Mouse (Mus musculus): ENCODE results near the gene Gm4981. TPM values are rescaled to one million over a fixed set of nuclear protein-coding genes. Genes with fewer than 3 reads are reported as not detected.

Gene Gm4981
- total and polyA plus RNA-seq, 2 experiments: not detected

DNA sequence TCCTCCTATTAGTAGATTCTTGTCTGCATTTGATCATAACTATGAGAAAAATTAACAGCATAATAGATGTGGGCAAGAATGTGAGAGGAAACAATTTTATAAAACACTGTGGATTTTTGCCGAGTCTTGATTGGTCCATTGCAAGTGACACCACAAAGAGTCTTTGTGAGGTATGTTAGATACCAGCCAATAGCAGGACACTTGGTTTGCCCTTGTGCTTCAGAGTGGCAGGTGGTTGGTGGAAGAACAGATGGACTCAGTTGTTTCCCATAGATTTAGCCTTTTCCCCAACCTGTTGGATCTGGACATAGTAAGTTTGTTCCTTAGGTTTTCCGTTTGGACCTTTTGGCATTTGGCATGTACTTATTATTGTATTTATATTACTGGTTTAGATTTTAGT, 25.3 kb downstream of the Gm4981 start:
- WGBS: 82% methylated on average over 2 of the region's 2 CpGs
- H3K79me2 ChIP-seq (ENCODE audit: control insufficient read depth, insufficient read depth, low read length): no peaks in the 10 kb centered on the region
- no peak overlapping the region for H3K4me3 ChIP-seq (ENCODE audit: insufficient read depth, low read depth, low read length)
- DNase-seq (ENCODE audit: extremely low read depth, low read depth, low spot score): no peak
- H3K4me1 ChIP-seq (ENCODE audit: control insufficient read depth, insufficient read depth, low read length): no peaks in the 10 kb centered on the region
- peaks cover 3% of the 10 kb centered on the region; the same call in 1 of the 2 replicates for H3K27me3 ChIP-seq (ENCODE audit: control insufficient read depth, insufficient read depth, low read length)
- no peaks in the 10 kb centered on the region for H3K36me3 ChIP-seq (ENCODE audit: control insufficient read depth, insufficient read depth, low read length)
- TF ChIP-seq POLR2A (IDR thresholded peaks at IDR 0.05; ENCODE audit: extremely low read depth, insufficient read depth, low read length) (no peak), CTCF (IDR thresholded peaks at IDR 0.05; ENCODE audit: low read depth, low read length) (no peak)
- no peak overlapping the region for H3K27ac ChIP-seq (replicated peaks; ENCODE audit: insufficient read depth, low read depth, low read length)
- no peak overlapping the region for H3K9ac ChIP-seq (ENCODE audit: low read depth, low read length)

GRCm38 (mm10) chr10:58210514-58210913, 26.0 kb downstream of the Gm4981 start:
- Histone ChIP-seq H3K27ac (replicated peaks; ENCODE audit: insufficient read depth, low read depth, low read length) (no peak overlapping the region), H3K4me1 (ENCODE audit: control insufficient read depth, insufficient read depth, low read length) (no peaks in the 10 kb centered on the region), H3K27me3 (ENCODE audit: control insufficient read depth, insufficient read depth, low read length) (0 out of 2 replicates have a peak, but pooled peaks cover 3% of the 10 kb centered on the region), H3K36me3 (ENCODE audit: control insufficient read depth, insufficient read depth, low read length) (no peaks in the 10 kb centered on the region), H3K9ac (ENCODE audit: low read depth, low read length) (no peak overlapping the region), H3K79me2 (ENCODE audit: control insufficient read depth, insufficient read depth, low read length) (no peaks in the 10 kb centered on the region), H3K4me3 (ENCODE audit: insufficient read depth, low read depth, low read length) (no peak overlapping the region)
- WGBS: 48% methylated on average over 1 of the region's 1 CpGs
- TF ChIP-seq CTCF (IDR thresholded peaks at IDR 0.05; ENCODE audit: low read depth, low read length): no peak
- TF ChIP-seq POLR2A (IDR thresholded peaks at IDR 0.05; ENCODE audit: extremely low read depth, insufficient read depth, low read length): no peak
- no peak for DNase-seq (ENCODE audit: extremely low read depth, low read depth, low spot score)

- 65% methylated on average over 2 of the region's 2 CpGs for WGBS
- Histone ChIP-seq H3K4me3 (ENCODE audit: insufficient read depth, low read depth, low read length) (no peak overlapping the region), H3K9ac (ENCODE audit: low read depth, low read length) (no peak overlapping the region), H3K27ac (replicated peaks; ENCODE audit: insufficient read depth, low read depth, low read length) (no peak overlapping the region), H3K36me3 (ENCODE audit: control insufficient read depth, insufficient read depth, low read length) (no peaks in the 10 kb centered on the region), H3K79me2 (ENCODE audit: control insufficient read depth, insufficient read depth, low read length) (no peaks in the 10 kb centered on the region), H3K27me3 (ENCODE audit: control insufficient read depth, insufficient read depth, low read length) (0 out of 2 replicates have a peak, but pooled peaks cover 3% of the 10 kb centered on the region), H3K4me1 (ENCODE audit: control insufficient read depth, insufficient read depth, low read length) (no peaks in the 10 kb centered on the region)
- TF ChIP-seq POLR2A (IDR thresholded peaks at IDR 0.05; ENCODE audit: extremely low read depth, insufficient read depth, low read length) (no peak), CTCF (IDR thresholded peaks at IDR 0.05; ENCODE audit: low read depth, low read length) (no peak)
- DNase-seq (ENCODE audit: extremely low read depth, low read depth, low spot score): no peak
Observed at GRCm38 (mm10) chr10:58209710-58210467, 26.6 kb downstream of the Gm4981 start.

GRCm38 (mm10) chr10:58206639-58207404, 29.7 kb downstream of the Gm4981 start:
- Histone ChIP-seq H3K27me3 (ENCODE audit: control insufficient read depth, insufficient read depth, low read length) (0 out of 2 replicates have a peak, but pooled peaks cover 3% of the 10 kb centered on the region), H3K4me1 (ENCODE audit: control insufficient read depth, insufficient read depth, low read length) (no peaks in the 10 kb centered on the region), H3K36me3 (ENCODE audit: control insufficient read depth, insufficient read depth, low read length) (no peaks in the 10 kb centered on the region), H3K27ac (replicated peaks; ENCODE audit: insufficient read depth, low read depth, low read length) (no peak overlapping the region), H3K9ac (ENCODE audit: low read depth, low read length) (no peak overlapping the region), H3K79me2 (ENCODE audit: control insufficient read depth, insufficient read depth, low read length) (no peaks in the 10 kb centered on the region), H3K4me3 (ENCODE audit: insufficient read depth, low read depth, low read length) (no peak overlapping the region)
- no peak for DNase-seq (ENCODE audit: extremely low read depth, low read depth, low spot score)
- TF ChIP-seq CTCF (IDR thresholded peaks at IDR 0.05; ENCODE audit: low read depth, low read length): no peak
- TF ChIP-seq POLR2A (IDR thresholded peaks at IDR 0.05; ENCODE audit: extremely low read depth, insufficient read depth, low read length): no peak
- 80% methylated on average over 4 of the region's 4 CpGs for WGBS

- H3K27ac ChIP-seq (replicated peaks; ENCODE audit: insufficient read depth, low read depth, low read length): no peak overlapping the region
- TF ChIP-seq POLR2A (IDR thresholded peaks at IDR 0.05; ENCODE audit: extremely low read depth, insufficient read depth, low read length): no peak
- no peak for TF ChIP-seq CTCF (IDR thresholded peaks at IDR 0.05; ENCODE audit: low read depth, low read length)
- no peak overlapping the region for H3K9ac ChIP-seq (ENCODE audit: low read depth, low read length)
- 0 out of 2 replicates have a peak, but pooled peaks cover 3% of the 10 kb centered on the region for H3K27me3 ChIP-seq (ENCODE audit: control insufficient read depth, insufficient read depth, low read length)
- H3K36me3 ChIP-seq (ENCODE audit: control insufficient read depth, insufficient read depth, low read length): no peaks in the 10 kb centered on the region
- no peak for DNase-seq (ENCODE audit: extremely low read depth, low read depth, low spot score)
- H3K4me1 ChIP-seq (ENCODE audit: control insufficient read depth, insufficient read depth, low read length): no peaks in the 10 kb centered on the region
- H3K4me3 ChIP-seq (ENCODE audit: insufficient read depth, low read depth, low read length): no peak overlapping the region
- no peaks in the 10 kb centered on the region for H3K79me2 ChIP-seq (ENCODE audit: control insufficient read depth, insufficient read depth, low read length)
- WGBS: 41% methylated on average over 1 of the region's 1 CpGs
Observed at GRCm38 (mm10) chr10:58205986-58206385, 30.5 kb downstream of the Gm4981 start.

Other genes with a start within 250 kb of the Gm4981 start
- not detected in 2 replicates for gene AW822073, start 11.8 kb downstream of the Gm4981 start, total RNA-seq (2014; rRNA removed)
- gene AW822073, start 11.8 kb downstream of the Gm4981 start, polyA plus RNA-seq (2012; rRNA removed): not detected in 2 replicates
- gene Duxf3, start 4.0 kb downstream of the Gm4981 start, total RNA-seq (2014; rRNA removed): not detected in 2 replicates
- not detected in 2 replicates for gene Duxf3, start 4.0 kb downstream of the Gm4981 start, polyA plus RNA-seq (2012; rRNA removed)
- gene Gcc2, start 18.8 kb upstream of the Gm4981 start, total RNA-seq (2014; rRNA removed): 20.4 and 20.6 TPM in 2 replicates
- gene Gcc2, start 18.8 kb upstream of the Gm4981 start, polyA plus RNA-seq (2012; rRNA removed): 5.3 and 5.6 TPM in 2 replicates
- 18.2 and 19.7 TPM in 2 replicates for gene Lims1, start 86.8 kb upstream of the Gm4981 start, total RNA-seq (2014; rRNA removed)
- gene Lims1, start 86.8 kb upstream of the Gm4981 start, polyA plus RNA-seq (2012; rRNA removed): 2.7 and 5.5 TPM in 2 replicates
- gene Ranbp2, start 210.2 kb upstream of the Gm4981 start, total RNA-seq (2014; rRNA removed): 38.0 and 40.5 TPM in 2 replicates
- gene Ranbp2, start 210.2 kb upstream of the Gm4981 start, polyA plus RNA-seq (2012; rRNA removed): 2.2 and 2.3 TPM in 2 replicates